Mouse (Mus musculus): ENCODE measurements around the gene Wwc2. TPM values are rescaled to one million over a fixed set of nuclear protein-coding genes. Genes with fewer than 3 reads are reported as not detected.

Gene Wwc2
- polyA plus RNA-seq, 1 experiment from 2014 or later = 3.0 TPM

- WGBS = 79% methylated on average over 12 of the region's 12 CpGs
- H3K4me3 ChIP-seq (ENCODE audit: low read depth, low read length) = no peak overlapping the region
- H3K9ac ChIP-seq (ENCODE audit: low read length) = no peak overlapping the region
- H3K9me3 ChIP-seq (replicated peaks; ENCODE audit: control insufficient read depth, low read length) = no peaks in the 10 kb centered on the region
- no peaks in the 10 kb centered on the region for H3K4me1 ChIP-seq (ENCODE audit: control insufficient read depth, insufficient read depth, low read length)
- 0 out of 2 replicates have a peak, but pooled peaks cover 11% of the 10 kb centered on the region for H3K36me3 ChIP-seq (ENCODE audit: control insufficient read depth, insufficient read depth, low read length)
- no peak overlapping the region for H3K4me2 ChIP-seq (ENCODE audit: low read length)
- no peak for DNase-seq (ENCODE audit: low spot score)
- no peak overlapping the region for H3K27ac ChIP-seq (ENCODE audit: low read depth, low read length)
- no peaks in the 10 kb centered on the region for H3K27me3 ChIP-seq (replicated peaks; ENCODE audit: control insufficient read depth, insufficient read depth, low read length)
- ATAC-seq = no peak
Observed at GRCm38 (mm10) chr8:47851824-47852502, 138.8 kb downstream of the Wwc2 start.

- no peaks in the 10 kb centered on the region for H3K27me3 ChIP-seq (replicated peaks; ENCODE audit: control insufficient read depth, insufficient read depth, low read length)
- H3K4me1 ChIP-seq (ENCODE audit: control insufficient read depth, insufficient read depth, low read length) = no peaks in the 10 kb centered on the region
- H3K9me3 ChIP-seq (replicated peaks; ENCODE audit: control insufficient read depth, low read length) = no peaks in the 10 kb centered on the region
- no peak overlapping the region for H3K4me2 ChIP-seq (ENCODE audit: low read length)
- H3K27ac ChIP-seq (ENCODE audit: low read depth, low read length) = no peak overlapping the region
- 83% methylated on average over 8 of the region's 8 CpGs for WGBS
- ATAC-seq (no peak), DNase-seq (ENCODE audit: low spot score) (no peak)
- 0 out of 2 replicates have a peak, but pooled peaks cover 15% of the 10 kb centered on the region for H3K36me3 ChIP-seq (ENCODE audit: control insufficient read depth, insufficient read depth, low read length)
- H3K9ac ChIP-seq (ENCODE audit: low read length) = no peak overlapping the region
- no peak overlapping the region for H3K4me3 ChIP-seq (ENCODE audit: low read depth, low read length)
Observed at GRCm38 (mm10) chr8:47849842-47850241, 140.9 kb downstream of the Wwc2 start.

GRCm38 (mm10) chr8:47847931-47848330 lies 142.8 kb downstream of the Wwc2 start:
- H3K27ac ChIP-seq (ENCODE audit: low read depth, low read length) = no peak overlapping the region
- no peaks in the 10 kb centered on the region for H3K27me3 ChIP-seq (replicated peaks; ENCODE audit: control insufficient read depth, insufficient read depth, low read length)
- 0 out of 2 replicates have a peak, but pooled peaks cover 15% of the 10 kb centered on the region for H3K36me3 ChIP-seq (ENCODE audit: control insufficient read depth, insufficient read depth, low read length)
- H3K4me2 ChIP-seq (ENCODE audit: low read length) = no peak overlapping the region
- ATAC-seq (no peak), DNase-seq (ENCODE audit: low spot score) (no peak)
- H3K9ac ChIP-seq (ENCODE audit: low read length) = no peak overlapping the region
- H3K9me3 ChIP-seq (replicated peaks; ENCODE audit: control insufficient read depth, low read length) = no peaks in the 10 kb centered on the region
- 96% methylated on average over 6 of the region's 6 CpGs for WGBS
- no peaks in the 10 kb centered on the region for H3K4me1 ChIP-seq (ENCODE audit: control insufficient read depth, insufficient read depth, low read length)
- H3K4me3 ChIP-seq (ENCODE audit: low read depth, low read length) = no peak overlapping the region

- Histone ChIP-seq H3K4me3 (ENCODE audit: low read depth, low read length) (no peak overlapping the region), H3K27me3 (replicated peaks; ENCODE audit: control insufficient read depth, insufficient read depth, low read length) (no peaks in the 10 kb centered on the region), H3K9me3 (replicated peaks; ENCODE audit: control insufficient read depth, low read length) (no peaks in the 10 kb centered on the region), H3K36me3 (ENCODE audit: control insufficient read depth, insufficient read depth, low read length) (0 out of 2 replicates have a peak, but pooled peaks cover 15% of the 10 kb centered on the region), H3K4me1 (ENCODE audit: control insufficient read depth, insufficient read depth, low read length) (no peaks in the 10 kb centered on the region), H3K27ac (ENCODE audit: low read depth, low read length) (no peak overlapping the region), H3K9ac (ENCODE audit: low read length) (no peak overlapping the region), H3K4me2 (ENCODE audit: low read length) (no peak overlapping the region)
- WGBS = 93% methylated on average over 14 of the region's 14 CpGs
- DNase-seq (ENCODE audit: low spot score) (no peak), ATAC-seq (no peak)
Observed at GRCm38 (mm10) chr8:47847161-47847560, 143.6 kb downstream of the Wwc2 start.

GRCm38 (mm10) chr8:47845956-47846355 lies 144.8 kb downstream of the Wwc2 start:
- Histone ChIP-seq H3K27ac (ENCODE audit: low read depth, low read length) (no peak overlapping the region), H3K4me3 (ENCODE audit: low read depth, low read length) (no peak overlapping the region), H3K27me3 (replicated peaks; ENCODE audit: control insufficient read depth, insufficient read depth, low read length) (no peaks in the 10 kb centered on the region), H3K9me3 (replicated peaks; ENCODE audit: control insufficient read depth, low read length) (no peaks in the 10 kb centered on the region), H3K4me1 (ENCODE audit: control insufficient read depth, insufficient read depth, low read length) (no peaks in the 10 kb centered on the region), H3K4me2 (ENCODE audit: low read length) (no peak overlapping the region), H3K9ac (ENCODE audit: low read length) (no peak overlapping the region), H3K36me3 (ENCODE audit: control insufficient read depth, insufficient read depth, low read length) (0 out of 2 replicates have a peak, but pooled peaks cover 15% of the 10 kb centered on the region)
- no peak for ATAC-seq
- no peak for DNase-seq (ENCODE audit: low spot score)
- WGBS = 85% methylated on average over 13 of the region's 13 CpGs

- H3K27ac ChIP-seq (ENCODE audit: low read depth, low read length) = no peak overlapping the region
- H3K9me3 ChIP-seq (replicated peaks; ENCODE audit: control insufficient read depth, low read length) = no peaks in the 10 kb centered on the region
- DNase-seq (ENCODE audit: low spot score) (no peak), ATAC-seq (no peak)
- no peak overlapping the region for H3K9ac ChIP-seq (ENCODE audit: low read length)
- WGBS = 95% methylated on average over 10 of the region's 10 CpGs
- no peak overlapping the region for H3K4me3 ChIP-seq (ENCODE audit: low read depth, low read length)
- H3K36me3 ChIP-seq (ENCODE audit: control insufficient read depth, insufficient read depth, low read length) = peaks cover 17% of the 10 kb centered on the region; the same call in 1 of the 2 replicates
- H3K4me2 ChIP-seq (ENCODE audit: low read length) = no peak overlapping the region
- H3K27me3 ChIP-seq (replicated peaks; ENCODE audit: control insufficient read depth, insufficient read depth, low read length) = no peaks in the 10 kb centered on the region
- no peaks in the 10 kb centered on the region for H3K4me1 ChIP-seq (ENCODE audit: control insufficient read depth, insufficient read depth, low read length)
Observed at GRCm38 (mm10) chr8:47843651-47844050, 147.1 kb downstream of the Wwc2 start.

GRCm38 (mm10) chr8:47843063-47843462 lies 147.7 kb downstream of the Wwc2 start:
- 85% methylated on average over 7 of the region's 7 CpGs for WGBS
- H3K4me1 ChIP-seq (ENCODE audit: control insufficient read depth, insufficient read depth, low read length) = no peaks in the 10 kb centered on the region
- no peaks in the 10 kb centered on the region for H3K9me3 ChIP-seq (replicated peaks; ENCODE audit: control insufficient read depth, low read length)
- H3K27ac ChIP-seq (ENCODE audit: low read depth, low read length) = no peak overlapping the region
- no peak overlapping the region for H3K9ac ChIP-seq (ENCODE audit: low read length)
- DNase-seq (ENCODE audit: low spot score) (no peak), ATAC-seq (no peak)
- peaks cover 14% of the 10 kb centered on the region; the same call in 1 of the 2 replicates for H3K36me3 ChIP-seq (ENCODE audit: control insufficient read depth, insufficient read depth, low read length)
- H3K27me3 ChIP-seq (replicated peaks; ENCODE audit: control insufficient read depth, insufficient read depth, low read length) = no peaks in the 10 kb centered on the region
- H3K4me2 ChIP-seq (ENCODE audit: low read length) = no peak overlapping the region
- H3K4me3 ChIP-seq (ENCODE audit: low read depth, low read length) = no peak overlapping the region

GRCm38 (mm10) chr8:47833944-47834343 lies 156.8 kb downstream of the Wwc2 start:
- H3K36me3 ChIP-seq (ENCODE audit: control insufficient read depth, insufficient read depth, low read length) = 0 out of 2 replicates have a peak, but pooled peaks cover 8% of the 10 kb centered on the region
- 67% methylated on average over 1 of the region's 1 CpGs for WGBS
- no peak overlapping the region for H3K27ac ChIP-seq (ENCODE audit: low read depth, low read length)
- ATAC-seq = no peak
- H3K4me3 ChIP-seq (ENCODE audit: low read depth, low read length) = no peak overlapping the region
- no peak overlapping the region for H3K9ac ChIP-seq (ENCODE audit: low read length)
- no peaks in the 10 kb centered on the region for H3K9me3 ChIP-seq (replicated peaks; ENCODE audit: control insufficient read depth, low read length)
- H3K4me1 ChIP-seq (ENCODE audit: control insufficient read depth, insufficient read depth, low read length) = no peaks in the 10 kb centered on the region
- H3K27me3 ChIP-seq (replicated peaks; ENCODE audit: control insufficient read depth, insufficient read depth, low read length) = no peaks in the 10 kb centered on the region
- no peak for DNase-seq (ENCODE audit: low spot score)
- no peak overlapping the region for H3K4me2 ChIP-seq (ENCODE audit: low read length)

- DNase-seq (ENCODE audit: low spot score) (no peak), ATAC-seq (no peak)
- Histone ChIP-seq H3K4me1 (ENCODE audit: control insufficient read depth, insufficient read depth, low read length) (no peaks in the 10 kb centered on the region), H3K36me3 (ENCODE audit: control insufficient read depth, insufficient read depth, low read length) (0 out of 2 replicates have a peak, but pooled peaks cover 8% of the 10 kb centered on the region), H3K27me3 (replicated peaks; ENCODE audit: control insufficient read depth, insufficient read depth, low read length) (no peaks in the 10 kb centered on the region), H3K9ac (ENCODE audit: low read length) (no peak overlapping the region), H3K4me3 (ENCODE audit: low read depth, low read length) (no peak overlapping the region), H3K4me2 (ENCODE audit: low read length) (no peak overlapping the region), H3K9me3 (replicated peaks; ENCODE audit: control insufficient read depth, low read length) (no peaks in the 10 kb centered on the region), H3K27ac (ENCODE audit: low read depth, low read length) (no peak overlapping the region)
- 70% methylated on average over 6 of the region's 6 CpGs for WGBS
Observed at GRCm38 (mm10) chr8:47832616-47833015, 158.1 kb downstream of the Wwc2 start.

All from forebrain, embryonic 14.5 days (tissue).